Mouse (Mus musculus) urinary bladder, postnatal 10 days (tissue): ENCODE data around the gene Mettl23.
"Not testable (repeated sequence)": the region's sequence is repeated elsewhere in the genome, so short reads cannot be mapped to it uniquely, and the experiment has no call there.

Experiments
- DNase-seq: peaks from one replicate; pipeline ENCODE4 v3.0.0; 2022; ENCODE audit warnings: low spot score

The Mettl23 gene

GRCm38 (mm10) chr11:116848086-116848876 lies 5.2 kb downstream of the Mettl23 start:
- DNase-seq = no peak

- DNase-seq = not testable (repeated sequence)
These were observed 5.8 kb downstream of the Mettl23 start for GRCm38 (mm10) chr11:116848877-116849178.

GRCm38 (mm10) chr11:116849587-116849986 lies 6.5 kb downstream of the Mettl23 start:
- DNase-seq = no peak

- no peak for DNase-seq
These were observed 7.0 kb downstream of the Mettl23 start for GRCm38 (mm10) chr11:116850085-116850484.

GRCm38 (mm10) chr11:116850833-116851477 lies 7.9 kb downstream of the Mettl23 start:
- DNase-seq = no peak

- peak; percentile 22 for DNase-seq
These were observed 8.7 kb downstream of the Mettl23 start for GRCm38 (mm10) chr11:116851576-116852290.

GRCm38 (mm10) chr11:116852291-116852890 lies 9.3 kb downstream of the Mettl23 start, which contains the start of gene Mfsd11:
Mfsd11 (plus strand) TSS chr11:116852440.
- DNase-seq = peak; percentile 56

GRCm38 (mm10) chr11:116852891-116853511 lies 9.9 kb downstream of the Mettl23 start, which contains the start of gene Srsf2:
Srsf2 (minus strand) TSS chr11:116853094.
- DNase-seq = peak; percentile 92

GRCm38 (mm10) chr11:116853512-116853928 lies 10.4 kb downstream of the Mettl23 start:
- DNase-seq = peak; percentile 93

- no peak for DNase-seq
These were observed 11.2 kb downstream of the Mettl23 start for GRCm38 (mm10) chr11:116854279-116854678.

GRCm38 (mm10) chr11:116857183-116857850 lies 14.2 kb downstream of the Mettl23 start:
- DNase-seq = no peak

GRCm38 (mm10) chr11:116864444-116864843 lies 21.4 kb downstream of the Mettl23 start:
- no peak for DNase-seq

- no peak for DNase-seq
These were observed 23.0 kb downstream of the Mettl23 start for GRCm38 (mm10) chr11:116865945-116866585.

GRCm38 (mm10) chr11:116868129-116868528 lies 25.1 kb downstream of the Mettl23 start:
- DNase-seq = no peak

GRCm38 (mm10) chr11:116869223-116869622 lies 26.1 kb downstream of the Mettl23 start:
- no peak for DNase-seq

- DNase-seq = no peak
These were observed 26.6 kb downstream of the Mettl23 start for GRCm38 (mm10) chr11:116869641-116870040.

- no peak for DNase-seq
These were observed 28.5 kb downstream of the Mettl23 start for GRCm38 (mm10) chr11:116871538-116871937.

GRCm38 (mm10) chr11:116873987-116874386 lies 30.9 kb downstream of the Mettl23 start:
- no peak for DNase-seq

GRCm38 (mm10) chr11:116878454-116878853 lies 35.4 kb downstream of the Mettl23 start:
- DNase-seq = no peak

- DNase-seq = no peak
These were observed 37.8 kb downstream of the Mettl23 start for GRCm38 (mm10) chr11:116880839-116881238.

GRCm38 (mm10) chr11:116881440-116881839 lies 38.4 kb downstream of the Mettl23 start:
- no peak for DNase-seq
